Mouse (Mus musculus) myocyte (in vitro differentiated cells): ENCODE results near the gene Pgap3.

Source experiments
- CEBPB ChIP-seq: IDR thresholded peaks from 2 replicates; pipeline ENCODE4 v1.6.1; 2011; ENCODE audit warnings: mild to moderate bottlenecking, moderate library complexity; ENCODE audit not compliant: poor library complexity, insufficient read depth, severe bottlenecking
- E2F4 ChIP-seq: IDR thresholded peaks from one replicate; pipeline ENCODE4 v1.6.1; 2011; ENCODE audit warnings: mild to moderate bottlenecking, control low read depth, moderate library complexity; ENCODE audit not compliant: insufficient read depth
- MYOD1 ChIP-seq, 3 experiments: IDR thresholded peaks; one replicate each; pipeline ENCODE4 v1.6.1; 2011; ENCODE audit warnings: control low read depth in 2 of 3, low read depth in 2 of 3, mild to moderate bottlenecking in 2 of 3, moderate library complexity in 1 of 3; ENCODE audit not compliant: insufficient read length in 2 of 3, control insufficient read depth in 1 of 3
- POLR2A ChIP-seq: IDR thresholded peaks from one replicate; pipeline ENCODE4 v1.6.1; 2011; ENCODE audit warnings: low read depth, mild to moderate bottlenecking, control low read depth, moderate library complexity; ENCODE audit not compliant: insufficient read length
- POLR2AphosphoS2 ChIP-seq: IDR thresholded peaks from one replicate; pipeline ENCODE4 v1.6.1; 2011; ENCODE audit warnings: low read depth, control low read depth; ENCODE audit not compliant: insufficient read length
- TCF12 ChIP-seq: IDR thresholded peaks from one replicate; pipeline ENCODE4 v1.6.1; 2011; ENCODE audit warnings: mild to moderate bottlenecking, control low read depth; ENCODE audit not compliant: poor library complexity, insufficient read depth, severe bottlenecking
- TCF3 ChIP-seq: IDR thresholded peaks from one replicate; pipeline ENCODE4 v1.6.1; 2011; ENCODE audit warnings: low read depth, control low read depth; ENCODE audit not compliant: insufficient read length
- USF1 ChIP-seq: IDR thresholded peaks from one replicate; pipeline ENCODE4 v1.6.1; 2011; ENCODE audit warnings: low read depth, mild to moderate bottlenecking, control low read depth, moderate library complexity

DNA sequence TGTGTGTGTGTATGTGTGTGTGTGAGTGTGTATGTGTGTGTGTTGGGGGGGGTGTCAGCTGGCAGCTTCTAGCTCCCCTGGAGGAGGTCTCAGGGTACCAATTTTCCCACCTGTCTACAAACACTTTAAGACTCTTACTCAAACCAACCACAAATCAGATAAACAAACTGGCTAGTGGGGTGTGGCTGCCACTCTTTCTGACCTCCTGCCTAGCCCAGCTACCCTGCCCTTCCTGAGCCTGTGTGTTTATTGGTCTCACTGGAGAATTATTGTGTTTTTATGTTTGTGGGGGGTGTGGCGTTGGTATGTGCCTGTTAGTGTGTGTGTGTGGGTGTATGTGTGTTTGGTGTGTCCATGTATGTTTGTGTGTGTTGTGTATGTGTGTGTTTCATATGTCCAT, 16.8 kb upstream of the Pgap3 start:
- TF ChIP-seq POLR2A (no peak), TCF12 (no peak), TCF3 (no peak), CEBPB (no peak), MYOD1 (IDR thresholded peaks at IDR 0.05; ENCODE audit: control insufficient read depth in 1 of 3, insufficient read length in 2 of 3, low read depth in 2 of 3) (no peak), POLR2AphosphoS2 (no peak), E2F4 (no peak), USF1 (no peak)
